Mouse (Mus musculus): ENCODE data around the gene Fhit. TPM values are rescaled to one million over a fixed set of nuclear protein-coding genes. Genes with fewer than 3 reads are reported as not detected.

Gene Fhit
- polyA plus RNA-seq, 1 experiment from 2014 or later, result 1.7 TPM

Other genes starting within 250 kb of the Fhit start
- 2.1 and 2.3 TPM in 2 replicates for gene Gm3839, start 194.7 kb upstream of the Fhit start, polyA plus RNA-seq (2014; fragmentation: Nextera tagmentation; extraction: Ambion mirVana)

Measured in limb, embryonic 11.5 days (tissue).